ENCODE assay signal across 16 mouse cellular contexts in genomic region chr17:6125441-6125840, GRCm38 (mm10).
"Had no signal": no experiment of that assay in that cellular context is flagged by ENCODE, and none has a peak within 500 bp of the region (broad histone marks: within the 10 kb centered on the region; RNA-seq: fewer than 3 reads in every experiment).

No protein-coding gene starts in this region.

- H3K27me3 ChIP-seq: lung, embryonic 15.5 days; midbrain, embryonic 13.5 days; neural tube, embryonic 12.5 days had no signal

- H3K4me3 ChIP-seq: lung, embryonic 15.5 days; megakaryocyte, embryonic 14.5 days; midbrain, embryonic 13.5 days; neural tube, embryonic 12.5 days had no signal

- ATAC-seq: liver, postnatal 0 days; lung, postnatal 0 days; midbrain, embryonic 13.5 days; midbrain, embryonic 16.5 days had no signal

- H3K9ac ChIP-seq: liver, postnatal 0 days; lung, embryonic 15.5 days; midbrain, embryonic 13.5 days; neural tube, embryonic 12.5 days had no signal

- H3K4me2 ChIP-seq: lung, embryonic 15.5 days; midbrain, embryonic 11.5 days; midbrain, embryonic 13.5 days; neural tube, embryonic 12.5 days had no signal

- H3K27ac ChIP-seq: lung, embryonic 15.5 days; macrophage; midbrain, embryonic 13.5 days; neural tube, embryonic 12.5 days had no signal

- H3K4me1 ChIP-seq: lung, embryonic 15.5 days; megakaryocyte, embryonic 14.5 days; midbrain, embryonic 13.5 days; neural tube, embryonic 12.5 days had no signal

- H3K9me3 ChIP-seq: lung, embryonic 15.5 days; megakaryocyte, embryonic 14.5 days; midbrain, embryonic 13.5 days; neural tube, embryonic 12.5 days had no signal

- DNase-seq: liver, postnatal 0 days; lung, adult 2 months; lung, postnatal 14 days; lung, postnatal 36 days; right cerebral cortex, postnatal 14 days; thymus, adult 18-20 months; thymus, postnatal 14 days; thymus, postnatal 36 days had no signal
